Mouse (Mus musculus) G1E (cell line): ENCODE results near the gene Fam69b. TPM values are rescaled to one million over a fixed set of nuclear protein-coding genes. Genes with fewer than 3 reads are reported as not detected.
A peak's percentile ranks its signal among the peaks of the same experiment; 100 is the strongest.

Experiments used
- ATAC-seq: 2 replicates; pipeline ENCODE4 v1.8.0; 2016; ENCODE audit warnings: mild to moderate bottlenecking; ENCODE audit not compliant: insufficient number of reproducible peaks, poor library complexity, low FRiP score, severe bottlenecking; ENCODE audit errors: extremely low read depth
- DNase-seq: peaks from one replicate; pipeline ENCODE4 v3.0.0; 2012; ENCODE audit warnings: low spot score
- H3K27me3 ChIP-seq: 2 replicates; pipeline ENCODE4 v1.6.1; 2012; ENCODE audit warnings: mild to moderate bottlenecking, low read length, inconsistent platforms; ENCODE audit not compliant: insufficient read depth
- H3K36me3 ChIP-seq: replicated peaks from 2 replicates; pipeline ENCODE3; 2012; ENCODE audit warnings: mild to moderate bottlenecking, inconsistent platforms
- H3K4me1 ChIP-seq: 2 replicates; pipeline ENCODE4 v1.6.1; 2012; ENCODE audit warnings: low read depth, low read length, inconsistent platforms, mixed read lengths; ENCODE audit not compliant: insufficient read depth
- H3K4me3 ChIP-seq: 2 replicates; pipeline ENCODE4 v1.5.1; 2012; ENCODE audit warnings: low read depth, mild to moderate bottlenecking, inconsistent platforms, low read length, moderate library complexity, mixed read lengths
- H3K9me3 ChIP-seq: replicated peaks from 2 replicates; pipeline ENCODE4 v1.6.1; 2012; ENCODE audit warnings: inconsistent platforms
- CTCF ChIP-seq: IDR thresholded peaks from 2 replicates; pipeline ENCODE4 v1.5.1; 2012; ENCODE audit warnings: low read depth, low read length, inconsistent platforms, mixed read lengths
- GATA1 ChIP-seq: IDR thresholded peaks from 2 replicates; pipeline ENCODE4 v1.6.1; 2012; ENCODE audit warnings: borderline replicate concordance, low read length, inconsistent platforms, mixed read lengths
- GATA2 ChIP-seq: IDR thresholded peaks from 2 replicates; pipeline ENCODE4 v1.6.1; 2012; ENCODE audit warnings: low read depth, low read length, inconsistent platforms, borderline replicate concordance
- POLR2AphosphoS5 ChIP-seq: IDR thresholded peaks from 2 replicates; pipeline ENCODE4 v1.6.1; 2012; ENCODE audit warnings: low read depth, low read length, inconsistent platforms; ENCODE audit not compliant: insufficient replicate concordance
- TAL1 ChIP-seq: conservative IDR thresholded peaks from 2 replicates; pipeline ENCODE4 v1.6.1; 2012; ENCODE audit warnings: low read depth, low read length, inconsistent platforms, mixed read lengths
- polyA plus RNA-seq: library from polyadenylated mRNA; stranded (reverse); fragments of >175 nt; gene quantifications from 2 replicates; pipeline ENCODE4 v1.2.3, GENCODE M21; 2012
- total RNA-seq, 2 experiments: library from RNA; stranded (forward) in 1 of 2; stranded (reverse) in 1 of 2; fragments of 200-1000 nt in 1 of 2; fragments of >200 nt in 1 of 2; fragmentation: Nextera tagmentation in 1 of 2; gene quantifications; 2 replicates each; pipeline ENCODE4 v1.2.3; 2014 to 2017

Fam69b gene
- total and polyA plus RNA-seq, 3 experiments, result 0.22 TPM; not detected in 2

- DNase-seq (no peak), ATAC-seq (no peak)
- H3K4me3 ChIP-seq, result peak overlapping the region; percentile 76; the same call in 1 of the 2 replicates
- peaks cover 62% of the 10 kb centered on the region for H3K4me1 ChIP-seq
- TF ChIP-seq CTCF (no peak), GATA1 (no peak), TAL1 (no peak), POLR2AphosphoS5 (no peak), GATA2 (no peak)
- no peaks in the 10 kb centered on the region for H3K9me3 ChIP-seq
- peaks cover 62% of the 10 kb centered on the region for H3K36me3 ChIP-seq
- H3K27me3 ChIP-seq, result peaks cover 6% of the 10 kb centered on the region; the same call in 1 of the 2 replicates
Measured at GRCm38 (mm10) chr2:26637316-26637932, 9.2 kb downstream of the Fam69b start.

DNA sequence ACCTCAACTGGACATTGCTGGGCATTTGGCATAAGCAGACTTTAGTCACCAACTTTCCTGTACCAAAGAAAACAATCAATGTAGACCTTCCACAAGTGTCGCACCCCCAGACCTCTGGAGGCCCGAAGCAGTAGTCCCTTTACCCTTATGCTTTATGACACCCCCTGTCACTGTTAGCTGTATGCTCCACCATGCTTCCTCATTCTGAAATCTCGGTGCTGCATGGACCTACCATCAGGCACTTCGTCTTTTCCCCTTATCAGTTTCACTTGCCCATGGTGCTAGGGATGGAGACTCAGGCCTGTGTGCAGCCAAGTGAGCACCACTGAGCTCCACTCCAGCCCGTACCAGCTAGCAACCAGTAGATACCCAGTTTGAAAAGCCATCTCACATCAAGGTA is 9.8 kb downstream of the Fam69b start:
- ATAC-seq (no peak), DNase-seq (no peak)
- Histone ChIP-seq H3K4me3 (peak overlapping the region; percentile 76), H3K4me1 (peaks cover 62% of the 10 kb centered on the region), H3K27me3 (peaks cover 6% of the 10 kb centered on the region; the same call in 1 of the 2 replicates), H3K36me3 (peaks cover 60% of the 10 kb centered on the region), H3K9me3 (no peaks in the 10 kb centered on the region)
- TF ChIP-seq CTCF, result no peak
- no peak for TF ChIP-seq TAL1
- no peak for TF ChIP-seq GATA2
- no peak for TF ChIP-seq GATA1
- peak; percentile 2; the same call in 1 of the 2 replicates for TF ChIP-seq POLR2AphosphoS5

- peaks cover 6% of the 10 kb centered on the region; the same call in 1 of the 2 replicates for H3K27me3 ChIP-seq
- ATAC-seq (no peak), DNase-seq (no peak)
- H3K4me3 ChIP-seq, result peak overlapping the region; percentile 76
- no peak for TF ChIP-seq POLR2AphosphoS5
- no peak for TF ChIP-seq GATA1
- no peak for TF ChIP-seq TAL1
- no peak for TF ChIP-seq CTCF
- TF ChIP-seq GATA2, result no peak
- H3K4me1 ChIP-seq, result peaks cover 62% of the 10 kb centered on the region
- H3K36me3 ChIP-seq, result peaks cover 57% of the 10 kb centered on the region
- H3K9me3 ChIP-seq, result no peaks in the 10 kb centered on the region
Measured at GRCm38 (mm10) chr2:26638572-26638971, 10.3 kb downstream of the Fam69b start.

- peak overlapping the region; percentile 76 for H3K4me3 ChIP-seq
- H3K27me3 ChIP-seq, result peaks cover 7% of the 10 kb centered on the region; the same call in 1 of the 2 replicates
- TF ChIP-seq POLR2AphosphoS5, result no peak; the same call in 1 of the 2 replicates
- TF ChIP-seq TAL1, result no peak
- TF ChIP-seq CTCF, result peak; percentile 24; the same call in 1 of the 2 replicates
- ATAC-seq (no peak), DNase-seq (peak; percentile 51)
- H3K9me3 ChIP-seq, result no peaks in the 10 kb centered on the region
- H3K36me3 ChIP-seq, result peaks cover 52% of the 10 kb centered on the region
- peaks cover 63% of the 10 kb centered on the region for H3K4me1 ChIP-seq
Measured at GRCm38 (mm10) chr2:26639083-26639482, 10.8 kb downstream of the Fam69b start.

DNA sequence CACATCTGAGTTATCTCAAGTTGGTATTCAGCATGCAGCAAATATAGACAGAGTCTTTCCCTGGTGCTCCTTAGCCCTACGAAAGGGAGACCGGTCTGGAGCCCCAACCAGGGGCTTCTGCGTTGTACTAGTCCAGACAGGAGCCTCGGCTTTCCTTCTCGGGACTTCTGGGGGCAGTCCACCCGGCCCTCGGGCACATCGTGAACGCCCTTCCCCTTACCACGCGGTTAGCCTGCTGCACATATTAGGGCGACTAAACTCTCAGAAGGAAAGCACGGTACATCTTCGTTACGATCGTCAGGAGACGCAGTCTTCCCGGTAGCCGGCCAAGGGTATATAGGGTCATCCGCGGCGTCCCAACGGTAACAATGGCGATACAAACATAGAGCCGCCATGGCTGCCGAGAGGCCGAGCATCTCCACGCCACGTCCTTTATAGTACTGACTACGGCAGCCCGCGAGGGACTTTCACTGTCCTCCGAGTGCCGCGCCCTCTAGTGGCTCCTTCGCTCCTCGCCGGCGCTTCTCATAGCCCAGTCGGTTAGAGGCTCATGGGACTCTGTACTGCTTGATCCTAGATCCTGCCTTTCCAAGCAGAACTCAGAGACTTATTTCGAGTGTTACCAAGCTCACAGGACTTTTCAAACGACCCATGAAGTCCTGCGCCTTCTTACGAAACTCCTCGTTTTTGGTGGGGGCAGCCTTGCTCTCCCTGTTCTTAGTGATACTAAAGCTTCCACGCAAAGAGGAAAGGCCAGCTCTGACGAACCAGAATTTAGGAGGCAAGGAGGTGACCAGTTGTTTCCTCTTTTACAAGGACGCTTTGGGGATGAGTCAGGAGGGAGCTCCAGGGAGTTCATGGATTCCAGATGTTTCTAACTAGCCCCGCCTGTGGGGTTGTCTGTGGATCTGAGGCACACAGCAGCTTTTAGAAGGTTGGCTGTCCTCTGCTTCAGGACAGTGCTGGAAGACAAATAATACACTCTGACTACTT is 11.9 kb downstream of the Fam69b start:
- DNase-seq (peak; percentile 79), ATAC-seq (peak; percentile 52; the same call in 1 of the 2 replicates)
- TF ChIP-seq GATA2 (no peak), CTCF (peak; percentile 72), POLR2AphosphoS5 (0 out of 2 replicates have a peak, but pooled peaks have one; percentile 57), TAL1 (no peak), GATA1 (no peak)
- Histone ChIP-seq H3K4me1 (peaks cover 60% of the 10 kb centered on the region), H3K36me3 (peaks cover 42% of the 10 kb centered on the region), H3K9me3 (no peaks in the 10 kb centered on the region), H3K27me3 (peaks cover 16% of the 10 kb centered on the region), H3K4me3 (peak overlapping the region; percentile 76)

DNA sequence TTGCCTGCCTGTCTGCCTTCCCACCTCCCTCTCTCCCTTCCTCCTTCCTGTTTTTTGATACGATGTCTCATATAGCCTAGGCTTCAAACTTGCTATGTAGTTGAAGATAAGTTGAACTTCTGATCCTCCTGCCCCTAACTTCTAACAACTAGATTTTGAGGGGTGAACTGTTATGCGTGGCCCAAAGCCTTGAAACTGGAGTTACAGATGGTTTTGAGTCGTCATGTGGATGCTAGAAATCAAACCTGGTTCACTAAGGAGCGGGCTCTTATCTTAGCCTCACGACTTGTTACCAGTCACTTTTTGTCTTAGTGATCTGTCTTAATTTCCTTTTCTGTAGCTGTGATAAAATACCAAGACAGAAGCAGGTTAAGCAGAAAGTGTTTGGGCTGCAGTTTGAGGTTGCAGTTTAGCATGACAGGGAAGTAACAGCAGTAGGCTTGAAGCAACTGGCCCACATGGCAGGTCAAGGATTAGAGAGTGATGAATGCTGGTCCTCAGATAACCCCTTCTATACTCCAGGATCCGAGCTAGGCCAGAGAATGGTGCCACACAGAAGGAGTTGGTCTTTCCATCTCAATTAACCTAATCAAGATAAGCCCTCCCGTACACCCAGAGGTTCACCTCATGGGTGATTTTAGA is 12.9 kb downstream of the Fam69b start:
- no peak overlapping the region for H3K4me3 ChIP-seq
- H3K27me3 ChIP-seq, result peaks cover 23% of the 10 kb centered on the region
- H3K36me3 ChIP-seq, result peaks cover 32% of the 10 kb centered on the region
- TF ChIP-seq POLR2AphosphoS5, result no peak
- TF ChIP-seq CTCF, result no peak
- TF ChIP-seq GATA2, result no peak
- TF ChIP-seq GATA1, result no peak
- no peak for TF ChIP-seq TAL1
- H3K9me3 ChIP-seq, result no peaks in the 10 kb centered on the region
- ATAC-seq, result no peak
- peaks cover 50% of the 10 kb centered on the region for H3K4me1 ChIP-seq
- DNase-seq, result no peak
